Mouse (Mus musculus) heart, embryonic 16.5 days (tissue): ENCODE measurements at regions not wholly inside any gene's neighbourhood (a gene's known extent, or its start where the extent isn't known, plus 50 kb on each side); places are given as distances from the start of the nearest gene placed in this dataset.

Experiments
- ATAC-seq: fragments of 200-750 bp; cut with Nextera tagmentation; replicated peaks from 2 replicates; pipeline ENCODE4 v1.8.0; 2017; ENCODE audit warnings: moderate number of reproducible peaks; ENCODE audit not compliant: insufficient read depth, low FRiP score; ENCODE audit errors: extremely low read depth
- H3K27ac ChIP-seq: fragments of 300-500 bp; sonication (generic); 2 replicates; pipeline ENCODE4 v1.5.1; 2014; ENCODE audit warnings: mild to moderate bottlenecking, low read length, control low read depth, moderate library complexity
- H3K27me3 ChIP-seq: fragments of 300-500 bp; sonication (generic); 2 replicates; pipeline ENCODE4 v1.6.1; 2014; ENCODE audit warnings: low read length, mixed read lengths; ENCODE audit not compliant: control insufficient read depth, insufficient read depth
- H3K36me3 ChIP-seq: fragments of 300-500 bp; sonication (generic); 2 replicates; pipeline ENCODE4 v1.6.1; 2014; ENCODE audit not compliant: control insufficient read depth, insufficient read depth
- H3K4me1 ChIP-seq: fragments of 300-500 bp; sonication (generic); 2 replicates; pipeline ENCODE4 v1.6.1; 2014; ENCODE audit warnings: low read length, mixed read lengths; ENCODE audit not compliant: control insufficient read depth, insufficient read depth
- H3K4me2 ChIP-seq: fragments of 300-500 bp; sonication (generic); 2 replicates; pipeline ENCODE4 v1.6.1; 2014; ENCODE audit warnings: low read depth, mild to moderate bottlenecking, control low read depth, low read length
- H3K4me3 ChIP-seq: fragments of 300-500 bp; sonication (generic); 2 replicates; pipeline ENCODE4 v1.5.1; 2014; ENCODE audit warnings: mild to moderate bottlenecking, control low read depth, low read length
- H3K9ac ChIP-seq: fragments of 300-500 bp; sonication (generic); 2 replicates; pipeline ENCODE4 v1.6.1; 2014; ENCODE audit warnings: low read length, control low read depth
- H3K9me3 ChIP-seq: fragments of 300-500 bp; sonication (generic); replicated peaks from 2 replicates; pipeline ENCODE4 v1.6.1; 2016; ENCODE audit warnings: low read length; ENCODE audit not compliant: control insufficient read depth
- WGBS: fragments of 180-500 bp; shearing (Covaris S2); extraction: QIAGEN DNeasy Blood & Tissue Kit; methylation state at CpG from one replicate; pipeline ENCODE4 v1.1.7; 2014; 5-methylcytosine and 5-hydroxymethylcytosine counted together

GRCm38 (mm10) chr1:71881851-71882250 lies 228.9 kb upstream of the Fn1 start:
- H3K27me3 ChIP-seq, result no peaks in the 10 kb centered on the region
- H3K9ac ChIP-seq, result no peak overlapping the region
- H3K4me1 ChIP-seq, result no peaks in the 10 kb centered on the region
- H3K4me2 ChIP-seq, result no peak overlapping the region
- H3K27ac ChIP-seq, result no peak overlapping the region
- H3K9me3 ChIP-seq, result no peaks in the 10 kb centered on the region
- WGBS, result 72% methylated on average over 12 of the region's 12 CpGs
- no peak for ATAC-seq
- H3K36me3 ChIP-seq, result no peaks in the 10 kb centered on the region
- no peak overlapping the region for H3K4me3 ChIP-seq

GRCm38 (mm10) chr1:71881191-71881590 lies 228.2 kb upstream of the Fn1 start:
- H3K4me3 ChIP-seq, result no peak overlapping the region
- ATAC-seq, result no peak
- WGBS, result 62% methylated on average over 4 of the region's 4 CpGs

GRCm38 (mm10) chr1:71880480-71880879 lies 227.5 kb upstream of the Fn1 start:
- Histone ChIP-seq H3K9ac (no peak overlapping the region), H3K36me3 (no peaks in the 10 kb centered on the region), H3K4me1 (no peaks in the 10 kb centered on the region), H3K27ac (no peak overlapping the region), H3K4me2 (no peak overlapping the region), H3K9me3 (no peaks in the 10 kb centered on the region), H3K4me3 (no peak overlapping the region), H3K27me3 (no peaks in the 10 kb centered on the region)
- no peak for ATAC-seq
- 64% methylated on average over 6 of the region's 6 CpGs for WGBS

More at GRCm38 (mm10) chr1:71881191-71881590, 228.2 kb upstream of the Fn1 start:
- no peaks in the 10 kb centered on the region for H3K36me3 ChIP-seq
- H3K9me3 ChIP-seq, result no peaks in the 10 kb centered on the region
- no peak overlapping the region for H3K9ac ChIP-seq
- H3K4me1 ChIP-seq, result no peaks in the 10 kb centered on the region
- no peak overlapping the region for H3K27ac ChIP-seq
- H3K27me3 ChIP-seq, result no peaks in the 10 kb centered on the region
- no peak overlapping the region for H3K4me2 ChIP-seq

- no peak overlapping the region for H3K4me3 ChIP-seq
- ATAC-seq, result no peak
- no peak overlapping the region for H3K4me2 ChIP-seq
- no peaks in the 10 kb centered on the region for H3K27me3 ChIP-seq
- H3K36me3 ChIP-seq, result no peaks in the 10 kb centered on the region
- H3K9me3 ChIP-seq, result no peaks in the 10 kb centered on the region
- no peak overlapping the region for H3K27ac ChIP-seq
- 84% methylated on average over 9 of the region's 9 CpGs for WGBS
- H3K4me1 ChIP-seq, result no peaks in the 10 kb centered on the region
- no peak overlapping the region for H3K9ac ChIP-seq
Observed at GRCm38 (mm10) chr1:71876712-71877401, 223.9 kb upstream of the Fn1 start.

GRCm38 (mm10) chr1:71874037-71874436 lies 221.0 kb upstream of the Fn1 start:
- WGBS, result 83% methylated on average over 2 of the region's 2 CpGs
- Histone ChIP-seq H3K9ac (no peak overlapping the region), H3K4me2 (no peak overlapping the region), H3K9me3 (no peaks in the 10 kb centered on the region), H3K27me3 (no peaks in the 10 kb centered on the region), H3K27ac (no peak overlapping the region), H3K4me3 (no peak overlapping the region), H3K4me1 (no peaks in the 10 kb centered on the region), H3K36me3 (no peaks in the 10 kb centered on the region; the same call in 1 of the 2 replicates)
- ATAC-seq, result no peak

- Histone ChIP-seq H3K9me3 (0 out of 2 replicates have a peak, but pooled peaks cover 1% of the 10 kb centered on the region), H3K27ac (no peak overlapping the region), H3K4me3 (no peak overlapping the region), H3K27me3 (no peaks in the 10 kb centered on the region), H3K36me3 (no peaks in the 10 kb centered on the region; the same call in 1 of the 2 replicates), H3K9ac (no peak overlapping the region), H3K4me1 (peaks cover 7% of the 10 kb centered on the region), H3K4me2 (no peak overlapping the region)
- ATAC-seq, result no peak
- 40% methylated on average over 4 of the region's 4 CpGs for WGBS
Observed at GRCm38 (mm10) chr1:71865670-71866069, 212.7 kb upstream of the Fn1 start.

- WGBS, result 33% methylated on average over 9 of the region's 9 CpGs
- Histone ChIP-seq H3K4me2 (no peak overlapping the region), H3K4me3 (no peak overlapping the region), H3K9me3 (0 out of 2 replicates have a peak, but pooled peaks cover 3% of the 10 kb centered on the region), H3K9ac (no peak overlapping the region), H3K36me3 (no peaks in the 10 kb centered on the region), H3K27me3 (no peaks in the 10 kb centered on the region), H3K27ac (no peak overlapping the region), H3K4me1 (peaks cover 7% of the 10 kb centered on the region)
- ATAC-seq, result no peak
Observed at GRCm38 (mm10) chr1:71864749-71865148, 211.7 kb upstream of the Fn1 start.

GRCm38 (mm10) chr1:71853212-71853611 lies 200.2 kb upstream of the Fn1 start:
- Histone ChIP-seq H3K9me3 (no peaks in the 10 kb centered on the region), H3K9ac (no peak overlapping the region), H3K4me2 (no peak overlapping the region), H3K4me3 (no peak overlapping the region), H3K4me1 (no peaks in the 10 kb centered on the region; the same call in 1 of the 2 replicates), H3K27ac (no peak overlapping the region), H3K36me3 (no peaks in the 10 kb centered on the region), H3K27me3 (no peaks in the 10 kb centered on the region)
- WGBS, result 93% methylated on average over 2 of the region's 2 CpGs
- no peak for ATAC-seq

- Histone ChIP-seq H3K4me1 (no peaks in the 10 kb centered on the region; the same call in 1 of the 2 replicates), H3K9ac (no peak overlapping the region), H3K27me3 (no peaks in the 10 kb centered on the region), H3K27ac (no peak overlapping the region), H3K9me3 (no peaks in the 10 kb centered on the region), H3K4me3 (no peak overlapping the region), H3K4me2 (no peak overlapping the region), H3K36me3 (no peaks in the 10 kb centered on the region)
- WGBS, result 76% methylated on average over 8 of the region's 8 CpGs
- no peak for ATAC-seq
Observed at GRCm38 (mm10) chr1:71851268-71851667, 198.3 kb upstream of the Fn1 start.
